Mouse (Mus musculus): ENCODE results near the gene Fbxo7. TPM values are rescaled to one million over a fixed set of nuclear protein-coding genes. Genes with fewer than 3 reads are reported as not detected.

The Fbxo7 gene
- polyA plus RNA-seq, 1 experiment = 16.8 TPM

DNA sequence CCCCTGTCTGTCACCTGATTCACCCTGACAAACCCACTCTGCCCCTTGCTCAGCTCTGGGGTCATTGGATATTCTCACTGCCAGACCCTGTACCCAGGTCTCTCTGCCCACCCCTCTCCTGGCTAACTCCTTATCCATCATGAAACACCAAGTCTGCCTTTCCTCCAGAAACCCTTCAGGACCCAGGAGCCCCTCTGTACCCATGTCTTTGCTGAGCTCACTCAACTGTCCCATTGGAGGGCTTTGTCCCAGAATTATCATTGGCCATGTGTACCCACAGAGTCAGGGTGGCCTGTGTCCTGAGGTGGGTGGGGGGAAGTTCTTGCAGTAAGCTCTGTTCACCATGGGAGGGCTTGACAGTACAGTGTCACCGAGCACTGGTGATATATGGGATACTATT is 43.9 kb downstream of the Fbxo7 start:
- WGBS = 85% methylated on average over 1 of the region's 1 CpGs
- no peak for TF ChIP-seq CTCF (IDR thresholded peaks at IDR 0.05; ENCODE audit: extremely low read depth, insufficient read length, insufficient replicate concordance, low read depth, low read length)
- TF ChIP-seq POLR2A (IDR thresholded peaks at IDR 0.05; ENCODE audit: low read depth, low read length) = no peak

DNA sequence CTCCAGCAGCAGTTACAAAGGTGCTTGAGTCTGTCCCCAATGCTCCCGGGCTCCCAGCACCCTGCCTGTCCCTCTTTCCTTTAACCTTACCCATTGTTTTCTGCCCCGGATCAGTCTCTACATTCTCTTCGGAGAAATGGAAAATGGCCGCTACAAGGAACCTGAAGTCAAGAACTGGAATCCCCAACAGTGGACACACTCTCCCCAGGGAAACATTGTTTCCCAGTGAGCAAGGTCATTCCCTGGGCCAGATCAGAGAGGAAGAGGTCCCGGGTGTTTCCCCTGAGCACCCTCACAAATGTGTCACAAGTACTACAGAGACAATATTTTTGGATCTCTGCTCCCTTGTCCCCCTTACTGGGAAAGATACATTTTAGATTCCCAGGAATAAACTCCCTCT is 44.9 kb downstream of the Fbxo7 start:
- Histone ChIP-seq H3K4me3 (ENCODE audit: low read depth, low read length) (no peak overlapping the region), H3K4me1 (ENCODE audit: control insufficient read depth, insufficient read depth, insufficient read length, low read length) (peaks cover 2% of the 10 kb centered on the region; the same call in 1 of the 2 replicates), H3K36me3 (ENCODE audit: control insufficient read depth, insufficient read depth, low read length) (no peaks in the 10 kb centered on the region), H3K27ac (ENCODE audit: insufficient read depth, low read depth, low read length) (no peak overlapping the region), H3K27me3 (ENCODE audit: control insufficient read depth, insufficient read depth, low read length) (no peaks in the 10 kb centered on the region)
- 83% methylated on average over 5 of the region's 5 CpGs for WGBS
- TF ChIP-seq POLR2A (IDR thresholded peaks at IDR 0.05; ENCODE audit: low read depth, low read length) (no peak), CTCF (IDR thresholded peaks at IDR 0.05; ENCODE audit: extremely low read depth, insufficient read length, insufficient replicate concordance, low read depth, low read length) (no peak)

More for the DNA sequence above, 43.9 kb downstream of the Fbxo7 start:
- H3K36me3 ChIP-seq (ENCODE audit: control insufficient read depth, insufficient read depth, low read length) = no peaks in the 10 kb centered on the region
- H3K27ac ChIP-seq (ENCODE audit: insufficient read depth, low read depth, low read length) = no peak overlapping the region
- no peaks in the 10 kb centered on the region for H3K27me3 ChIP-seq (ENCODE audit: control insufficient read depth, insufficient read depth, low read length)
- H3K4me1 ChIP-seq (ENCODE audit: control insufficient read depth, insufficient read depth, insufficient read length, low read length) = peaks cover 2% of the 10 kb centered on the region; the same call in 1 of the 2 replicates
- H3K4me3 ChIP-seq (ENCODE audit: low read depth, low read length) = no peak overlapping the region

DNA sequence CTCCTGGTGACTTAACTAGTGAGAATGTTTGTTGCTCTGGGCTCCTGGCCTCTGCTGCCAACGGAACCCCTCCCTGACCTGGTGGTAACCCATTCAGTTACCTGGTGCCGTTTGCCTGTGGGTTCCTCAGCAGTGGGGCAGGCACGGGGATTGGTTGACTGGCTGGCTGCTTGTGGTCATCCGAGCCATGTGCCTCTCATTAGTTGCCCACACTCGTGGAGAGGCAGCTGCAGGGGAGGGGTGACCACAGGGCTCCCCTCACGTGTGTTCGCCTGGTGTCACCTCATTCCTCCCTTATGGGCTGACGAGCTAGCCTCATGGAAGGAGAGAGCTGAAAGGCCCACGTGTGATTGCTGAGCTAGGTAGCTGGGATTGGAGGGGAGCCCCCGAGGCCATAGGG is 46.1 kb downstream of the Fbxo7 start:
- H3K27me3 ChIP-seq (ENCODE audit: control insufficient read depth, insufficient read depth, low read length) = no peaks in the 10 kb centered on the region
- WGBS = 81% methylated on average over 10 of the region's 10 CpGs
- H3K27ac ChIP-seq (ENCODE audit: insufficient read depth, low read depth, low read length) = no peak overlapping the region
- no peaks in the 10 kb centered on the region for H3K36me3 ChIP-seq (ENCODE audit: control insufficient read depth, insufficient read depth, low read length)
- TF ChIP-seq POLR2A (IDR thresholded peaks at IDR 0.05; ENCODE audit: low read depth, low read length) = no peak
- TF ChIP-seq CTCF (IDR thresholded peaks at IDR 0.05; ENCODE audit: extremely low read depth, insufficient read length, insufficient replicate concordance, low read depth, low read length) = no peak
- H3K4me1 ChIP-seq (ENCODE audit: control insufficient read depth, insufficient read depth, insufficient read length, low read length) = peaks cover 2% of the 10 kb centered on the region; the same call in 1 of the 2 replicates
- H3K4me3 ChIP-seq (ENCODE audit: low read depth, low read length) = no peak overlapping the region

DNA sequence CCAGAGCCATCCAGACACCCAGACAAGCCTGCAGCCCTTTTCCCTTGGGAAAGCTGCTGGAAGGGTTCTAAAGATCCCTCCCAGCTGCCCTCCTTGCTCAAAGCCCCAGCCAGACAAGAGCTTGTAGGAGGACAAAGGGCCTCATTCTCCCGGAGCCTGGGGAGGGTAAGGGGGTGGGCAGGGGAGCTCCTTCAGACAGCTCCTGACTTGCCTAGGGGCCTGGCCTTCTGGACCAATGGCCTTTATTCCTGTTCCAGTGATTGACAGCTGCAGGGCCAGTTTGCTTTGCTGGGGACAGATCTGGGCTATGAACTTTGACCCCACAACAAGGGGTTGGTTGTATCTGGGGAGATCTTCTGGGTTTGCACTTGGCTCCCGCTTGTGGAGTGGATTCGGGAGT is 47.6 kb downstream of the Fbxo7 start:
- Histone ChIP-seq H3K36me3 (ENCODE audit: control insufficient read depth, insufficient read depth, low read length) (no peaks in the 10 kb centered on the region), H3K27me3 (ENCODE audit: control insufficient read depth, insufficient read depth, low read length) (no peaks in the 10 kb centered on the region), H3K4me3 (ENCODE audit: low read depth, low read length) (no peak overlapping the region), H3K27ac (ENCODE audit: insufficient read depth, low read depth, low read length) (no peak overlapping the region), H3K4me1 (ENCODE audit: control insufficient read depth, insufficient read depth, insufficient read length, low read length) (peaks cover 2% of the 10 kb centered on the region; the same call in 1 of the 2 replicates)
- 30% methylated on average over 3 of the region's 3 CpGs for WGBS
- TF ChIP-seq CTCF (IDR thresholded peaks at IDR 0.05; ENCODE audit: extremely low read depth, insufficient read length, insufficient replicate concordance, low read depth, low read length) (no peak), POLR2A (IDR thresholded peaks at IDR 0.05; ENCODE audit: low read depth, low read length) (no peak)

DNA sequence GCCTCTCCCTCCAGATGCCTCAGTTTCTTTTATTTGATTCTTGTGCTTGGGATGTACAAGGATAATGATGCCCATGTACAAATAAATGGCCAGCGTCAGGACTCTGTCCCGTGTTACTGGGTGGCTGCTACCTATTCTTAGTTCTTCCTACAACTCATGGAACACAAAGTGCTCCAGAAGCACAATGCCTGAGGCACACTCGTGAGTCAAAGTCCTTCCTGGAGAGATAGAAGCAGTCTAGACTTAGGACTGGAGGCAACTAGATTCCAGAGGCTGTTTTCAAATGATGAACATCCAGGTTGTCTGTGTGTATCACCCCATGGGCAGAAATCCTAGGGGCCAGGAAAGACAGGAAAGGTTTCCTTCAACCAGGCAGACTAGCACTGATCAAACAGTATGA is 49.0 kb downstream of the Fbxo7 start:
- Histone ChIP-seq H3K4me3 (ENCODE audit: low read depth, low read length) (no peak overlapping the region), H3K27me3 (ENCODE audit: control insufficient read depth, insufficient read depth, low read length) (no peaks in the 10 kb centered on the region), H3K27ac (ENCODE audit: insufficient read depth, low read depth, low read length) (no peak overlapping the region), H3K4me1 (ENCODE audit: control insufficient read depth, insufficient read depth, insufficient read length, low read length) (peaks cover 2% of the 10 kb centered on the region; the same call in 1 of the 2 replicates), H3K36me3 (ENCODE audit: control insufficient read depth, insufficient read depth, low read length) (no peaks in the 10 kb centered on the region)
- WGBS = 78% methylated on average over 3 of the region's 3 CpGs
- no peak for TF ChIP-seq CTCF (IDR thresholded peaks at IDR 0.05; ENCODE audit: extremely low read depth, insufficient read length, insufficient replicate concordance, low read depth, low read length)
- TF ChIP-seq POLR2A (IDR thresholded peaks at IDR 0.05; ENCODE audit: low read depth, low read length) = no peak

DNA sequence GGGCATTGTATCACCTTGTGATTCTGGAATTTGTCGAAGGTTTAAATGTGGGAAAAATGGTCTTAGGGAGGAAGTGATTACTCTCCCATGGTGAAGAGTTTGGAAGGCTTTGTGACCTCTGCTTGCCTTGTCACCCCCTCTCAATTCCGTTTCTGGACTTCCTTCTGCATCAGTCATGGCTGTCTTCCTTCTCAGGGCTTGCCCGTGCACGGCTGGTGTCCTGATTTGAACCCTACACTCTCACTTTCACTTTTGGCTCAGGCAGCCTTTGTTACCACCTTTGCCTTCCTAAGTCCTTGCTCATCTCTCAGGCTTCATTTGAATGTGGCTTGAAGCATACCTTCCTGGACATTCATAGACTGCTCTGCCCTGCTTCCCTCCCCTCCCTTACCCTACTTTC is 52.4 kb downstream of the Fbxo7 start:
- no peak for TF ChIP-seq CTCF (IDR thresholded peaks at IDR 0.05; ENCODE audit: extremely low read depth, insufficient read length, insufficient replicate concordance, low read depth, low read length)
- no peak for TF ChIP-seq POLR2A (IDR thresholded peaks at IDR 0.05; ENCODE audit: low read depth, low read length)
- H3K36me3 ChIP-seq (ENCODE audit: control insufficient read depth, insufficient read depth, low read length) = no peaks in the 10 kb centered on the region
- no peaks in the 10 kb centered on the region; the same call in 1 of the 2 replicates for H3K4me1 ChIP-seq (ENCODE audit: control insufficient read depth, insufficient read depth, insufficient read length, low read length)
- H3K27ac ChIP-seq (ENCODE audit: insufficient read depth, low read depth, low read length) = no peak overlapping the region
- no peaks in the 10 kb centered on the region for H3K27me3 ChIP-seq (ENCODE audit: control insufficient read depth, insufficient read depth, low read length)
- no peak overlapping the region for H3K4me3 ChIP-seq (ENCODE audit: low read depth, low read length)
- 28% methylated on average over 4 of the region's 4 CpGs for WGBS

DNA sequence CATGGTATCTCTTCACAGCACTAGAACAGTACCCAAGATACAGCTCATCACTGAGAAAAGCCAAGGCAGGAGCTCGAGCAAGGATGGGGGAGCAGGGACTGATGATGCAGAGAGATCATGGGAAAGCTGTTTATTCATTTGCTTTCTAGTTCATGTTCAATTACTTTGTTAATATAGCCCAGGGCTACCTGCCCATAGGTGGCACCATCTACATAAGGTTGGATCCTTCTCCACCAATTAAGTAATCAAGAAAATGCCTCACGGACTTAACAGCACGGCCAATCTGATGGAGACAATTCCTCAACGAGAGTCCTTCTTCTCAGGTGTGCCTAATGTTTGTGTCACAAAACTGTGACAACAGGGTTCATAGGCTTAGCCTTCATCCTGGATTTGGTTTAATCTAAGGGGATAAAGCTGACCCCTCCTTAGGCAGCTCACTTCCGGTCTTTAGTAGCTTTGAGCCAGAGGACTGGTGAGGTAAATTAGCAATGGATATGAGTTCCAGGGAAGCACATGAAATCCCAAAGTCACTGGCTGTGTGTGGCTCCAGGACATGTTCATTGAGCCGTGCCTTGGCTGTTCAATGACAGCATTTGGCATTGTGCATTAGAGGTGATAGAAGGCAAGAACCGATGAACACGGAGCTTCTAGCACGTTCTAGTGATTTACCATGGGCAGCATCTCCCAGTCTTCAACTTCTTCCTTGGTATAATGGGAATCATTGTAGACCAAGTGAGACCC is 53.4 kb downstream of the Fbxo7 start:
- no peaks in the 10 kb centered on the region; the same call in 1 of the 2 replicates for H3K4me1 ChIP-seq (ENCODE audit: control insufficient read depth, insufficient read depth, insufficient read length, low read length)
- H3K27me3 ChIP-seq (ENCODE audit: control insufficient read depth, insufficient read depth, low read length) = no peaks in the 10 kb centered on the region
- TF ChIP-seq CTCF (IDR thresholded peaks at IDR 0.05; ENCODE audit: extremely low read depth, insufficient read length, insufficient replicate concordance, low read depth, low read length) (no peak), POLR2A (IDR thresholded peaks at IDR 0.05; ENCODE audit: low read depth, low read length) (no peak)
- H3K4me3 ChIP-seq (ENCODE audit: low read depth, low read length) = no peak overlapping the region
- no peaks in the 10 kb centered on the region for H3K36me3 ChIP-seq (ENCODE audit: control insufficient read depth, insufficient read depth, low read length)
- no peak overlapping the region for H3K27ac ChIP-seq (ENCODE audit: insufficient read depth, low read depth, low read length)
- 76% methylated on average over 9 of the region's 9 CpGs for WGBS

Data from small intestine, adult 2 months (tissue).